Mouse (Mus musculus): Measurements from ENCODE around the gene Stat4.

Gene Stat4

GRCm38 (mm10) chr1:52107206-52107605 lies 120.3 kb downstream of the Stat4 start:
- no peak for DNase-seq (ENCODE audit: low read depth)

- no peak for DNase-seq (ENCODE audit: low read depth)
Observed at GRCm38 (mm10) chr1:52111217-52111616, 124.3 kb downstream of the Stat4 start.

GRCm38 (mm10) chr1:52112301-52112700 lies 125.4 kb downstream of the Stat4 start:
- DNase-seq (ENCODE audit: low read depth), result no peak

GRCm38 (mm10) chr1:52113067-52113665 lies 126.2 kb downstream of the Stat4 start:
- DNase-seq (ENCODE audit: low read depth), result no peak

GRCm38 (mm10) chr1:52113666-52114069 lies 126.7 kb downstream of the Stat4 start:
- peak; percentile 87 for DNase-seq (ENCODE audit: low read depth)

- no peak for DNase-seq (ENCODE audit: low read depth)
Observed at GRCm38 (mm10) chr1:52116441-52116840, 129.5 kb downstream of the Stat4 start.

- DNase-seq (ENCODE audit: low read depth), result no peak
Observed at GRCm38 (mm10) chr1:52117777-52118176, 130.8 kb downstream of the Stat4 start.

- peak; percentile 74 for DNase-seq (ENCODE audit: low read depth)
Observed at GRCm38 (mm10) chr1:52118860-52119591, 132.1 kb downstream of the Stat4 start, which contains the start of gene Stat1. TSS of gene Stat1 (plus strand) at chr1:52119440.

- DNase-seq (ENCODE audit: low read depth), result no peak
Observed at GRCm38 (mm10) chr1:52119691-52120090, 132.7 kb downstream of the Stat4 start.

GRCm38 (mm10) chr1:52120191-52120590 lies 133.2 kb downstream of the Stat4 start:
- DNase-seq (ENCODE audit: low read depth), result no peak

GRCm38 (mm10) chr1:52121052-52121451 lies 134.1 kb downstream of the Stat4 start:
- DNase-seq (ENCODE audit: low read depth), result no peak

GRCm38 (mm10) chr1:52124818-52125217 lies 137.9 kb downstream of the Stat4 start:
- DNase-seq (ENCODE audit: low read depth), result no peak

GRCm38 (mm10) chr1:52127350-52127749 lies 140.4 kb downstream of the Stat4 start:
- no peak for DNase-seq (ENCODE audit: low read depth)

- DNase-seq (ENCODE audit: low read depth), result no peak
Observed at GRCm38 (mm10) chr1:52129794-52130193, 142.8 kb downstream of the Stat4 start.

GRCm38 (mm10) chr1:52131787-52132377 lies 144.9 kb downstream of the Stat4 start:
- no peak for DNase-seq (ENCODE audit: low read depth)

- no peak for DNase-seq (ENCODE audit: low read depth)
Observed at GRCm38 (mm10) chr1:52133254-52133653, 146.3 kb downstream of the Stat4 start.

GRCm38 (mm10) chr1:52137292-52137691 lies 150.3 kb downstream of the Stat4 start:
- DNase-seq (ENCODE audit: low read depth), result no peak

- no peak for DNase-seq (ENCODE audit: low read depth)
Observed at GRCm38 (mm10) chr1:52140534-52140933, 153.6 kb downstream of the Stat4 start.

GRCm38 (mm10) chr1:52141482-52141881 lies 154.5 kb downstream of the Stat4 start:
- DNase-seq (ENCODE audit: low read depth), result no peak

- no peak for DNase-seq (ENCODE audit: low read depth)
Observed at GRCm38 (mm10) chr1:52142117-52142516, 155.2 kb downstream of the Stat4 start.

GRCm38 (mm10) chr1:52143191-52143590 lies 156.2 kb downstream of the Stat4 start:
- no peak for DNase-seq (ENCODE audit: low read depth)

GRCm38 (mm10) chr1:52143596-52144156 lies 156.7 kb downstream of the Stat4 start:
- DNase-seq (ENCODE audit: low read depth), result no peak

GRCm38 (mm10) chr1:52144907-52145306 lies 158.0 kb downstream of the Stat4 start:
- no peak for DNase-seq (ENCODE audit: low read depth)
